Mouse (Mus musculus): ENCODE measurements around the gene Hist1h1a. TPM values are rescaled to one million over a fixed set of nuclear protein-coding genes. Genes with fewer than 3 reads are reported as not detected.

Hist1h1a gene
- total and polyA plus RNA-seq, 3 experiments, result 4.1 to 2,211 TPM; not detected in 1

- H3K9ac ChIP-seq (ENCODE audit: control insufficient read depth, low read depth, low read length, poor library complexity, severe bottlenecking), result no peak overlapping the region
- peaks cover 0 to 9% of the 10 kb centered on the region in 2 experiments; a peak in 1 of 4 replicates for H3K4me1 ChIP-seq (ENCODE audit: control insufficient read depth in 1 of 2, insufficient read depth in 2 of 2, low read length in 2 of 2)
- H3K27ac ChIP-seq (ENCODE audit: control insufficient read depth, low read depth, low read length), result no peak overlapping the region
- TF ChIP-seq TAL1 (IDR thresholded peaks at IDR 0.05; ENCODE audit: low read length) (no peak), EP300 (IDR thresholded peaks at IDR 0.05; ENCODE audit: low read depth in 1 of 2, low read length in 2 of 2) (no peak), MAZ (IDR thresholded peaks at IDR 0.05; ENCODE audit: low read depth, low read length) (no peak), USF1 (IDR thresholded peaks at IDR 0.05; ENCODE audit: low read depth, low read length) (no peak), BHLHE40 (IDR thresholded peaks at IDR 0.05; ENCODE audit: borderline replicate concordance, low read depth, low read length) (no peak), E2F4 (IDR thresholded peaks at IDR 0.05; ENCODE audit: borderline replicate concordance, low read depth, low read length) (no peak), CHD1 (IDR thresholded peaks at IDR 0.05; ENCODE audit: low read depth, low read length) (no peak), ELF1 (IDR thresholded peaks at IDR 0.05; ENCODE audit: low read depth, low read length) (no peak), MAX (IDR thresholded peaks at IDR 0.05; ENCODE audit: low read length) (no peak), UBTF (IDR thresholded peaks at IDR 0.05; ENCODE audit: borderline replicate concordance, insufficient read depth, low read depth, low read length) (no peak)
- no peaks in the 10 kb centered on the region; a peak in 1 of 4 replicates for H3K27me3 ChIP-seq (ENCODE audit: control insufficient read depth in 1 of 2, insufficient read depth in 2 of 2, low read length in 2 of 2)
- H3K9me3 ChIP-seq (replicated peaks; ENCODE audit: insufficient read depth, low read length), result no peaks in the 10 kb centered on the region
- DNase-seq (ENCODE audit: low read depth, low spot score), result no peak
- no peak overlapping the region for H3K4me3 ChIP-seq (ENCODE audit: control insufficient read depth in 1 of 2, insufficient read depth in 1 of 2, low read depth in 2 of 2, low read length in 2 of 2)
- no peaks in the 10 kb centered on the region for H3K79me2 ChIP-seq (ENCODE audit: control insufficient read depth, insufficient read depth, low read length, poor library complexity)
- peaks cover 0 to 2% of the 10 kb centered on the region in 2 experiments; a peak in 2 of 4 replicates for H3K36me3 ChIP-seq (ENCODE audit: control insufficient read depth in 1 of 2, insufficient read depth in 2 of 2, low read length in 2 of 2)
Observed at GRCm38 (mm10) chr13:23779025-23779424, 15.6 kb downstream of the Hist1h1a start.

GRCm38 (mm10) chr13:23792520-23792919, 29.1 kb downstream of the Hist1h1a start:
- TF ChIP-seq SMC3 (IDR thresholded peaks at IDR 0.05; ENCODE audit: low read depth, low read length), result peak; percentile 82
- TF ChIP-seq MYC (IDR thresholded peaks at IDR 0.05; ENCODE audit: low read depth, low read length), result peak; percentile 61; the same call in 1 of the 2 replicates
- no peak for TF ChIP-seq MXI1 (IDR thresholded peaks at IDR 0.05; ENCODE audit: low read depth, low read length)
- no peak for TF ChIP-seq TCF12 (IDR thresholded peaks at IDR 0.05; ENCODE audit: low read depth, low read length)
- TF ChIP-seq ZC3H11A (IDR thresholded peaks at IDR 0.05; ENCODE audit: low read depth, low read length), result peak; percentile 77
- TF ChIP-seq KAT2A (conservative IDR thresholded peaks at IDR 0.05; ENCODE audit: low read depth, low read length), result no peak
- no peak for TF ChIP-seq GATA1 (IDR thresholded peaks at IDR 0.05; ENCODE audit: low read depth, low read length)
- TF ChIP-seq ETS1 (IDR thresholded peaks at IDR 0.05; ENCODE audit: low read depth, low read length), result no peak
- no peak for TF ChIP-seq HCFC1 (IDR thresholded peaks at IDR 0.05; ENCODE audit: low read depth, low read length)
- no peak for TF ChIP-seq SIN3A (IDR thresholded peaks at IDR 0.05; ENCODE audit: low read length)
- no peak for TF ChIP-seq GABPA (IDR thresholded peaks at IDR 0.05; ENCODE audit: low read depth, low read length)
- no peak for TF ChIP-seq E2F4 (IDR thresholded peaks at IDR 0.05; ENCODE audit: borderline replicate concordance, low read depth, low read length)
- no peak for TF ChIP-seq TBP (IDR thresholded peaks at IDR 0.05; ENCODE audit: low read depth, low read length)
- TF ChIP-seq CTCF (IDR thresholded peaks at IDR 0.05 in 2 of 3, conservative IDR thresholded peaks at IDR 0.05 in 1 of 3; ENCODE audit: control insufficient read depth in 1 of 3, insufficient read depth in 1 of 3, low read depth in 2 of 3, low read length in 3 of 3, poor library complexity in 1 of 3, severe bottlenecking in 1 of 3), result peak; percentile 56 to 88 (median 77)
- TF ChIP-seq ELF1 (IDR thresholded peaks at IDR 0.05; ENCODE audit: low read depth, low read length), result no peak
- no peak for TF ChIP-seq POLR2AphosphoS5 (IDR thresholded peaks at IDR 0.05; ENCODE audit: borderline replicate concordance, low read depth, low read length)
- TF ChIP-seq MAX (IDR thresholded peaks at IDR 0.05; ENCODE audit: low read length), result 0 out of 2 replicates have a peak, but pooled peaks have one; percentile 12
- no peak for TF ChIP-seq TAL1 (IDR thresholded peaks at IDR 0.05; ENCODE audit: low read length)
- TF ChIP-seq USF2 (IDR thresholded peaks at IDR 0.05; ENCODE audit: borderline replicate concordance in 1 of 2, insufficient read depth in 1 of 2, low read depth in 1 of 2, low read length in 2 of 2), result no peak
- peak; percentile 92 for TF ChIP-seq RAD21 (IDR thresholded peaks at IDR 0.05; ENCODE audit: low read depth, low read length)
- TF ChIP-seq BHLHE40 (IDR thresholded peaks at IDR 0.05; ENCODE audit: borderline replicate concordance, low read depth, low read length), result no peak
- peak; percentile 75 for DNase-seq (ENCODE audit: low read depth, low spot score)

More at GRCm38 (mm10) chr13:23792520-23792919, 29.1 kb downstream of the Hist1h1a start:
- Histone ChIP-seq H3K27me3 (ENCODE audit: control insufficient read depth in 1 of 2, insufficient read depth in 2 of 2, low read length in 2 of 2) (peaks cover 2 to 7% of the 10 kb centered on the region in 2 experiments; a peak in 2 of 4 replicates), H3K27ac (ENCODE audit: control insufficient read depth, low read depth, low read length) (no peak overlapping the region), H3K9me3 (replicated peaks; ENCODE audit: insufficient read depth, low read length) (no peaks in the 10 kb centered on the region), H3K79me2 (ENCODE audit: control insufficient read depth, insufficient read depth, low read length, poor library complexity) (no peaks in the 10 kb centered on the region), H3K9ac (ENCODE audit: control insufficient read depth, low read depth, low read length, poor library complexity, severe bottlenecking) (no peak overlapping the region), H3K4me3 (ENCODE audit: control insufficient read depth in 1 of 2, insufficient read depth in 1 of 2, low read depth in 2 of 2, low read length in 2 of 2) (no peak overlapping the region), H3K4me1 (ENCODE audit: control insufficient read depth in 1 of 2, insufficient read depth in 2 of 2, low read length in 2 of 2) (no peaks in the 10 kb centered on the region), H3K36me3 (ENCODE audit: control insufficient read depth in 1 of 2, insufficient read depth in 2 of 2, low read length in 2 of 2) (no peaks in the 10 kb centered on the region)

Data from MEL (cell line).